8 mouse cellular contexts compared by ENCODE assay signal in genomic region chr7:68127799-68128261, GRCm38 (mm10).
DNase-seq lines count a peak whose midpoint lies in the region; ATAC-seq and TF ChIP-seq lines count a peak whose summit lies in the region.

No protein-coding gene starts in this region.

- H3K27me3 ChIP-seq in embryonic facial prominence, embryonic 10.5 days (replicated peaks; ENCODE audit: low read depth, poor library complexity, severe bottlenecking) = no peaks in the 10 kb centered on the region
- no peaks in the 10 kb centered on the region for H3K27me3 ChIP-seq in heart, embryonic 15.5 days
- H3K27me3 ChIP-seq in kidney, embryonic 16.5 days (ENCODE audit: insufficient read depth, low read length) = no peaks in the 10 kb centered on the region
- H3K27me3 ChIP-seq in liver, embryonic 12.5 days (replicated peaks) = peaks cover 11% of the 10 kb centered on the region; the same call in 1 of the 2 replicates
- no peaks in the 10 kb centered on the region for H3K27me3 ChIP-seq in myocyte (ENCODE audit: control insufficient read depth, insufficient read depth, insufficient read length)

- H3K9ac ChIP-seq in heart, embryonic 15.5 days = 0 out of 2 replicates have a peak overlapping the region, but pooled peaks have one; percentile 53
- H3K9ac ChIP-seq in kidney, embryonic 16.5 days (replicated peaks; ENCODE audit: low read length) = peak overlapping the region; percentile 15
- H3K9ac ChIP-seq in liver, embryonic 12.5 days = peak overlapping the region; percentile 81; the same call in 1 of the 2 replicates

- H3K4me2 ChIP-seq in heart, embryonic 15.5 days = peak overlapping the region; percentile 83
- peak overlapping the region; percentile 92; the same call in 1 of the 2 replicates for H3K4me2 ChIP-seq in kidney, embryonic 16.5 days (replicated peaks; ENCODE audit: low read depth, low read length)
- H3K4me2 ChIP-seq in liver, embryonic 12.5 days = peak overlapping the region; percentile 87
- peak overlapping the region; percentile 80 for H3K4me2 ChIP-seq in myocyte (ENCODE audit: low read depth)

- DNase-seq in CD4-positive helper T cell, adult 2 months (ENCODE audit: low read depth, low spot score) = peak; percentile 55
- peak; percentile 57 for DNase-seq in adipocyte (ENCODE audit: low spot score)
- DNase-seq in embryonic facial prominence, embryonic 10.5 days (ENCODE audit: low spot score) = peak; percentile 54
- DNase-seq in testis, postnatal 14 days (ENCODE audit: low spot score) = peak; percentile 42

- no peaks in the 10 kb centered on the region for H3K9me3 ChIP-seq in embryonic facial prominence, embryonic 10.5 days
- no peaks in the 10 kb centered on the region for H3K9me3 ChIP-seq in heart, embryonic 15.5 days (replicated peaks)
- H3K9me3 ChIP-seq in kidney, embryonic 16.5 days (ENCODE audit: low read length) = no peaks in the 10 kb centered on the region
- no peaks in the 10 kb centered on the region for H3K9me3 ChIP-seq in liver, embryonic 12.5 days (replicated peaks)

- peaks cover 49% of the 10 kb centered on the region for H3K4me1 ChIP-seq in embryonic facial prominence, embryonic 10.5 days
- H3K4me1 ChIP-seq in heart, embryonic 15.5 days (replicated peaks) = peaks cover 46% of the 10 kb centered on the region
- H3K4me1 ChIP-seq in kidney, embryonic 16.5 days (ENCODE audit: insufficient read depth, low read length) = peaks cover 41% of the 10 kb centered on the region
- H3K4me1 ChIP-seq in liver, embryonic 12.5 days = peaks cover 58% of the 10 kb centered on the region

- H3K36me3 ChIP-seq in embryonic facial prominence, embryonic 10.5 days (replicated peaks) = no peaks in the 10 kb centered on the region
- no peaks in the 10 kb centered on the region for H3K36me3 ChIP-seq in heart, embryonic 15.5 days
- no peaks in the 10 kb centered on the region for H3K36me3 ChIP-seq in kidney, embryonic 16.5 days (ENCODE audit: insufficient read depth, low read length)
- H3K36me3 ChIP-seq in liver, embryonic 12.5 days = no peaks in the 10 kb centered on the region
- no peaks in the 10 kb centered on the region for H3K36me3 ChIP-seq in myocyte (ENCODE audit: control insufficient read depth, insufficient read depth)

- H3K27ac ChIP-seq in embryonic facial prominence, embryonic 10.5 days (replicated peaks) = no peak overlapping the region; the same call in 1 of the 2 replicates
- H3K27ac ChIP-seq in heart, embryonic 15.5 days = peak overlapping the region; percentile 64
- peak overlapping the region; percentile 67; the same call in 1 of the 2 replicates for H3K27ac ChIP-seq in kidney, embryonic 16.5 days (ENCODE audit: low read length)
- peak overlapping the region; percentile 97 for H3K27ac ChIP-seq in liver, embryonic 12.5 days

- WGBS in embryonic facial prominence, embryonic 10.5 days = 46% methylated on average over 6 of the region's 6 CpGs
- WGBS in heart, embryonic 15.5 days = 29% methylated on average over 6 of the region's 6 CpGs
- WGBS in kidney, embryonic 16.5 days = 36% methylated on average over 6 of the region's 6 CpGs
- WGBS in liver, embryonic 12.5 days (ENCODE audit: insufficient replicate concordance) = 22% methylated on average over 6 of the region's 6 CpGs

- no peak for ATAC-seq in heart, embryonic 15.5 days (replicated peaks; ENCODE audit: insufficient number of reproducible peaks, insufficient read depth, low FRiP score, low read depth)
- ATAC-seq in kidney, embryonic 16.5 days (ENCODE audit: low FRiP score, low TSS enrichment) = peak; percentile 31; the same call in 1 of the 2 replicates
- no peak for ATAC-seq in liver, embryonic 12.5 days

- H3ac ChIP-seq in myocyte (ENCODE audit: control insufficient read depth, insufficient read length) = no peak overlapping the region

- peaks cover 26% of the 10 kb centered on the region for H3K79me2 ChIP-seq in myocyte (ENCODE audit: control insufficient read depth, insufficient read depth)

- peak overlapping the region; percentile 81; the same call in 1 of the 2 replicates for H3K4me3 ChIP-seq in embryonic facial prominence, embryonic 10.5 days
- H3K4me3 ChIP-seq in heart, embryonic 15.5 days = no peak overlapping the region; the same call in 1 of the 2 replicates
- H3K4me3 ChIP-seq in kidney, embryonic 16.5 days (ENCODE audit: low read length) = no peak overlapping the region
- 0 out of 2 replicates have a peak overlapping the region, but pooled peaks have one; percentile 69 for H3K4me3 ChIP-seq in liver, embryonic 12.5 days
- H3K4me3 ChIP-seq in myocyte = peak overlapping the region; percentile 34

- TF ChIP-seq POLR2A in myocyte (IDR thresholded peaks at IDR 0.05; ENCODE audit: insufficient read length, low read depth) = no peak

TF ChIP-seq in myocyte, 11 proteins besides CTCF, POLR2A, EP300 and RAD21:
- TF ChIP-seq SRF (IDR thresholded peaks at IDR 0.05; ENCODE audit: control insufficient read depth, insufficient read length, low read depth) = no peak

Comparison
In these comparisons a context has a peak if more than half of its experiments do, and no peak if none do; other contexts are left out.
1. H3K4me3 ChIP-seq: peak in embryonic facial prominence, embryonic 10.5 days (single experiment), liver, embryonic 12.5 days (single experiment) and myocyte (single experiment); none in heart, embryonic 15.5 days (single experiment) and kidney, embryonic 16.5 days (single experiment).
2. H3K9ac ChIP-seq: peak in every context shown above with its lines; median percentile 81 in liver, embryonic 12.5 days; 53 in heart, embryonic 15.5 days; 15 in kidney, embryonic 16.5 days.
3. Peak in every context shown above with its lines, with median percentiles within 50 percentile points of each other: DNase-seq and H3K4me2 ChIP-seq.